Mouse (Mus musculus): ENCODE measurements around the gene Cdk14.

DNA sequence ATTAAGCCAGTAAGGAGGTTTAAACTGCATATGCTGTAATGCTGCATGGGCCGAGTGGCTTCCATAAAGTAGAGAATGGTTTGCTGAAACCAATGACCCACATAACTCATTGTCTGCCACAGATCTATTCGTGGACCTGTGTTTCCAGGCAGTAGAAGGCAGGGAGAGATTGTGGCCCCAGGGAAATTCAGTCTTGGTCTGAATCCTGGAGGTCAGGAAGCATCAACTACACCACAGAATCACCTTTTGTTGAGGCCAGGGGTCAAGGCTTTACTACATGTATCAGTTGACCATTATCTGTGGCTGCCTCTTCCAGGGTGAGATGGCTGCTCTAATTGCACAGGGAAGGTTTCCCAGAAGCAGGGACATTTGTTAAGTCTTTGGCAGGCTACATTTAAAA lies 643.6 kb downstream of the Cdk14 start:
- TF ChIP-seq POLR2A (IDR thresholded peaks at IDR 0.05; ENCODE audit: insufficient read length, low read depth) (no peak), TCF3 (IDR thresholded peaks at IDR 0.05; ENCODE audit: insufficient read length, low read depth) (no peak), E2F4 (IDR thresholded peaks at IDR 0.05; ENCODE audit: insufficient read depth) (no peak), USF1 (IDR thresholded peaks at IDR 0.05; ENCODE audit: low read depth) (no peak), TCF12 (IDR thresholded peaks at IDR 0.05; ENCODE audit: insufficient read depth, poor library complexity, severe bottlenecking) (no peak), POLR2AphosphoS2 (IDR thresholded peaks at IDR 0.05; ENCODE audit: insufficient read length, low read depth) (no peak)
